In genomic region chr10:69662338-69662737, GRCm38 (mm10) we compare ENCODE assay signal across 9 mouse cellular contexts.
DNase-seq lines count a peak whose midpoint lies in the region; ATAC-seq lines count a peak whose summit lies in the region.
"Had no signal": no experiment of that assay in that cellular context is flagged by ENCODE, and none has a peak within 500 bp of the region (broad histone marks: within the 10 kb centered on the region; RNA-seq: fewer than 3 reads in every experiment).

No protein-coding gene starts in this region.

- peak; percentile 75; the same call in 1 of the 2 replicates for ATAC-seq in hindbrain, embryonic 14.5 days (ENCODE audit: low FRiP score)
- no peak for ATAC-seq in inflammation-experienced regulatory T-cells, adult 6 months

- 13% methylated on average over 7 of the region's 7 CpGs for WGBS in hindbrain, embryonic 14.5 days

- no peak overlapping the region for H3K4me2 ChIP-seq in hindbrain, embryonic 14.5 days (replicated peaks)
- H3K4me2 ChIP-seq: limb, embryonic 15.5 days had no signal

- H3K36me3 ChIP-seq in hindbrain, embryonic 14.5 days (replicated peaks; ENCODE audit: control insufficient read depth, insufficient read depth): no peaks in the 10 kb centered on the region
- H3K36me3 ChIP-seq: limb, embryonic 15.5 days had no signal

- peak; percentile 87 for DNase-seq in R1 (ENCODE audit: low read depth, low spot score)
- peak; percentile 86 to 91 for DNase-seq in cerebellum, adult 18-20 months
- peak; percentile 80 for DNase-seq in forelimb bud, embryonic 11.5 days (ENCODE audit: low read depth, low spot score)
- peak; percentile 90 for DNase-seq in hindbrain, embryonic 14.5 days (ENCODE audit: low spot score)
- peak; percentile 85 to 89 for DNase-seq in layer of hippocampus, postnatal 10 days (ENCODE audit: low spot score in 2 of 2)
- DNase-seq in lung, postnatal 36 days: peak; percentile 83
- peak; percentile 84 for DNase-seq in right cerebral cortex, adult 18-20 months

- H3K27me3 ChIP-seq in hindbrain, embryonic 14.5 days (ENCODE audit: control insufficient read depth, insufficient read depth, low read length): no peaks in the 10 kb centered on the region
- H3K27me3 ChIP-seq: limb, embryonic 15.5 days had no signal

- no peak overlapping the region for H3K4me3 ChIP-seq in hindbrain, embryonic 14.5 days (replicated peaks; ENCODE audit: low read length)
- H3K4me3 ChIP-seq: limb, embryonic 15.5 days had no signal

- H3K27ac ChIP-seq in hindbrain, embryonic 14.5 days: no peak overlapping the region
- H3K27ac ChIP-seq: limb, embryonic 15.5 days had no signal

- H3K9me3 ChIP-seq in hindbrain, embryonic 14.5 days (ENCODE audit: control insufficient read depth, low read length): no peaks in the 10 kb centered on the region
- H3K9me3 ChIP-seq: limb, embryonic 15.5 days had no signal

- no peak overlapping the region for H3K9ac ChIP-seq in hindbrain, embryonic 14.5 days
- H3K9ac ChIP-seq: limb, embryonic 15.5 days had no signal

- no peaks in the 10 kb centered on the region; the same call in 1 of the 2 replicates for H3K4me1 ChIP-seq in hindbrain, embryonic 14.5 days (replicated peaks; ENCODE audit: control insufficient read depth, insufficient read depth, low read length)
